Mouse (Mus musculus): ENCODE measurements around the gene Trap1.
A peak's percentile ranks its signal among the peaks of the same experiment; 100 is the strongest.
"Not testable (repeated sequence)": the region's sequence is repeated elsewhere in the genome, so short reads cannot be mapped to it uniquely, and the experiment has no call there.

The Trap1 gene

GRCm38 (mm10) chr16:4077384-4078061 lies at the start of gene Trap1:
Gene Trap1 (minus strand): TSS chr16:4077827.
- peak; percentile 95 for DNase-seq (ENCODE audit: low spot score)

GRCm38 (mm10) chr16:4117072-4117471 lies 39.4 kb upstream of the Trap1 start:
- DNase-seq (ENCODE audit: low spot score), result no peak

- DNase-seq (ENCODE audit: low spot score), result no peak
Observed at GRCm38 (mm10) chr16:4100374-4100773, 22.7 kb upstream of the Trap1 start.

GRCm38 (mm10) chr16:4097521-4097920 lies 19.9 kb upstream of the Trap1 start:
- DNase-seq (ENCODE audit: low spot score), result no peak

- no peak for DNase-seq (ENCODE audit: low spot score)
Observed at GRCm38 (mm10) chr16:4096898-4097297, 19.3 kb upstream of the Trap1 start.

GRCm38 (mm10) chr16:4096141-4096540 lies 18.5 kb upstream of the Trap1 start:
- peak; percentile 44 for DNase-seq (ENCODE audit: low spot score)

- no peak for DNase-seq (ENCODE audit: low spot score)
Observed at GRCm38 (mm10) chr16:4087214-4087913, 9.7 kb upstream of the Trap1 start.

GRCm38 (mm10) chr16:4085851-4086387 lies 8.3 kb upstream of the Trap1 start:
- DNase-seq (ENCODE audit: low spot score), result no peak

- DNase-seq (ENCODE audit: low spot score), result no peak
Observed at GRCm38 (mm10) chr16:4085051-4085450, 7.4 kb upstream of the Trap1 start.

- DNase-seq (ENCODE audit: low spot score), result not testable (repeated sequence)
Observed at GRCm38 (mm10) chr16:4080419-4080818, 2.8 kb upstream of the Trap1 start.

GRCm38 (mm10) chr16:4079656-4080055 lies 2.0 kb upstream of the Trap1 start:
- DNase-seq (ENCODE audit: low spot score), result no peak

- DNase-seq (ENCODE audit: low spot score), result not testable (repeated sequence)
Observed at GRCm38 (mm10) chr16:4078302-4078701, 675 bp upstream of the Trap1 start.

GRCm38 (mm10) chr16:4074836-4075235 lies 2.8 kb downstream of the Trap1 start:
- DNase-seq (ENCODE audit: low spot score), result no peak

- DNase-seq (ENCODE audit: low spot score), result no peak
Observed at GRCm38 (mm10) chr16:4074297-4074696, 3.3 kb downstream of the Trap1 start.

GRCm38 (mm10) chr16:4068588-4068987 lies 9.0 kb downstream of the Trap1 start:
- peak; percentile 59 for DNase-seq (ENCODE audit: low spot score)

- DNase-seq (ENCODE audit: low spot score), result no peak
Observed at GRCm38 (mm10) chr16:4064945-4065344, 12.7 kb downstream of the Trap1 start.

- DNase-seq (ENCODE audit: low spot score), result no peak
Observed at GRCm38 (mm10) chr16:4053811-4054210, 23.8 kb downstream of the Trap1 start.

- DNase-seq (ENCODE audit: low spot score), result no peak
Observed at GRCm38 (mm10) chr16:4052601-4053000, 25.0 kb downstream of the Trap1 start.

GRCm38 (mm10) chr16:4045524-4045923 lies 32.1 kb downstream of the Trap1 start:
- peak; percentile 14 for DNase-seq (ENCODE audit: low spot score)

- no peak for DNase-seq (ENCODE audit: low spot score)
Observed at GRCm38 (mm10) chr16:4044093-4044492, 33.5 kb downstream of the Trap1 start.

- no peak for DNase-seq (ENCODE audit: low spot score)
Observed at GRCm38 (mm10) chr16:4041646-4042045, 36.0 kb downstream of the Trap1 start.

GRCm38 (mm10) chr16:4040206-4040605 lies 37.4 kb downstream of the Trap1 start:
- no peak for DNase-seq (ENCODE audit: low spot score)

- DNase-seq (ENCODE audit: low spot score), result no peak
Observed at GRCm38 (mm10) chr16:4037690-4038089, 39.9 kb downstream of the Trap1 start.

Data from layer of hippocampus, adult 11-12 months (tissue).